Mouse (Mus musculus): Measurements from ENCODE around the gene Abhd4.
A peak's percentile ranks its signal among the peaks of the same experiment; 100 is the strongest.
"Not testable (repeated sequence)": the region's sequence is repeated elsewhere in the genome, so short reads cannot be mapped to it uniquely, and the experiment has no call there.

Gene Abhd4

GRCm38 (mm10) chr14:54222289-54222727, 31.7 kb upstream of the Abhd4 start:
- DNase-seq (ENCODE audit: low read depth, low spot score): no peak

GRCm38 (mm10) chr14:54223315-54224063, 30.5 kb upstream of the Abhd4 start:
- no peak for DNase-seq (ENCODE audit: low read depth, low spot score)

GRCm38 (mm10) chr14:54224064-54224417, 29.9 kb upstream of the Abhd4 start:
- DNase-seq (ENCODE audit: low read depth, low spot score): no peak

GRCm38 (mm10) chr14:54224484-54225467, 29.2 kb upstream of the Abhd4 start:
- DNase-seq (ENCODE audit: low read depth, low spot score): no peak

- DNase-seq (ENCODE audit: low read depth, low spot score): no peak
Measured at GRCm38 (mm10) chr14:54225725-54226124, 28.3 kb upstream of the Abhd4 start.

GRCm38 (mm10) chr14:54226911-54227811, 26.8 kb upstream of the Abhd4 start:
- DNase-seq (ENCODE audit: low read depth, low spot score): no peak

- DNase-seq (ENCODE audit: low read depth, low spot score): peak; percentile 54
Measured at GRCm38 (mm10) chr14:54227911-54228451, 26.0 kb upstream of the Abhd4 start.

GRCm38 (mm10) chr14:54228501-54228900, 25.5 kb upstream of the Abhd4 start:
- no peak for DNase-seq (ENCODE audit: low read depth, low spot score)

- no peak for DNase-seq (ENCODE audit: low read depth, low spot score)
Measured at GRCm38 (mm10) chr14:54228933-54229713, 24.9 kb upstream of the Abhd4 start.

- DNase-seq (ENCODE audit: low read depth, low spot score): not testable (repeated sequence)
Measured at GRCm38 (mm10) chr14:54229849-54230248, 24.1 kb upstream of the Abhd4 start.

GRCm38 (mm10) chr14:54230638-54231150, 23.3 kb upstream of the Abhd4 start:
- no peak for DNase-seq (ENCODE audit: low read depth, low spot score)

- no peak for DNase-seq (ENCODE audit: low read depth, low spot score)
Measured at GRCm38 (mm10) chr14:54231176-54231956, 22.6 kb upstream of the Abhd4 start.

- DNase-seq (ENCODE audit: low read depth, low spot score): no peak
Measured at GRCm38 (mm10) chr14:54232143-54232542, 21.8 kb upstream of the Abhd4 start.

GRCm38 (mm10) chr14:54232811-54233558, 21.0 kb upstream of the Abhd4 start:
- DNase-seq (ENCODE audit: low read depth, low spot score): no peak

GRCm38 (mm10) chr14:54233559-54234143, 20.3 kb upstream of the Abhd4 start:
- DNase-seq (ENCODE audit: low read depth, low spot score): no peak

- no peak for DNase-seq (ENCODE audit: low read depth, low spot score)
Measured at GRCm38 (mm10) chr14:54234231-54235040, 19.6 kb upstream of the Abhd4 start.

- no peak for DNase-seq (ENCODE audit: low read depth, low spot score)
Measured at GRCm38 (mm10) chr14:54235825-54236540, 18.0 kb upstream of the Abhd4 start.
